Mouse (Mus musculus) urinary bladder, postnatal 0 days (tissue): ENCODE results near the gene Gm16429. TPM values are rescaled to one million over a fixed set of nuclear protein-coding genes. Genes with fewer than 3 reads are reported as not detected.

ENCODE experiments used
- polyA plus RNA-seq: library from polyadenylated mRNA; unstranded; fragments of >200 nt; fragmentation: Nextera tagmentation; extraction: Ambion mirVana; gene quantifications from 2 replicates; pipeline ENCODE4 v1.2.1, GENCODE M21; 2015

The Gm16429 gene
- not detected in 2 replicates for polyA plus RNA-seq

GRCm38 (mm10) chr5:93928952-93929351 is at the start of gene Gm16429:
Gene Gm16429 (minus strand): TSS chr5:93929052.

Other genes starting within 250 kb of the Gm16429 start
- gene Gm7792, start 85.3 kb downstream of the Gm16429 start, polyA plus RNA-seq, result not detected in 2 replicates
- not detected in 2 replicates for gene BC061212, start 141.5 kb upstream of the Gm16429 start, polyA plus RNA-seq
- not detected in 2 replicates for gene Gm6351, start 147.3 kb upstream of the Gm16429 start, polyA plus RNA-seq